Mouse (Mus musculus): ENCODE measurements around the gene Cs. TPM values are rescaled to one million over a fixed set of nuclear protein-coding genes. Genes with fewer than 3 reads are reported as not detected.

Cs gene
- polyA plus RNA-seq, 1 experiment from 2014 or later: 257 TPM

GRCm38 (mm10) chr10:128401638-128402037 lies 64.1 kb downstream of the Cs start:
- no peak for ATAC-seq (replicated peaks)
- H3K4me1 ChIP-seq: no peaks in the 10 kb centered on the region
- peaks cover 5% of the 10 kb centered on the region; the same call in 1 of the 2 replicates for H3K36me3 ChIP-seq (replicated peaks)
- no peaks in the 10 kb centered on the region for H3K9me3 ChIP-seq
- WGBS: 80% methylated on average over 9 of the region's 9 CpGs
- no peaks in the 10 kb centered on the region for H3K27me3 ChIP-seq (replicated peaks)
- H3K9ac ChIP-seq: no peak overlapping the region
- no peak overlapping the region for H3K27ac ChIP-seq
- H3K4me2 ChIP-seq: no peak overlapping the region
- no peak overlapping the region for H3K4me3 ChIP-seq

- no peaks in the 10 kb centered on the region for H3K9me3 ChIP-seq
- H3K4me2 ChIP-seq: no peak overlapping the region
- H3K36me3 ChIP-seq (replicated peaks): peaks cover 5% of the 10 kb centered on the region; the same call in 1 of the 2 replicates
- peaks cover 13% of the 10 kb centered on the region for H3K4me1 ChIP-seq
- ATAC-seq (replicated peaks): no peak
- H3K27me3 ChIP-seq (replicated peaks): no peaks in the 10 kb centered on the region
- H3K9ac ChIP-seq: no peak overlapping the region
- WGBS: 83% methylated on average over 7 of the region's 7 CpGs
- no peak overlapping the region for H3K4me3 ChIP-seq
- no peak overlapping the region for H3K27ac ChIP-seq
Observed at GRCm38 (mm10) chr10:128403931-128404330, 66.4 kb downstream of the Cs start.

- Histone ChIP-seq H3K9ac (peak overlapping the region; percentile 64), H3K27ac (peak overlapping the region; percentile 85), H3K9me3 (no peaks in the 10 kb centered on the region), H3K4me2 (peak overlapping the region; percentile 92), H3K27me3 (replicated peaks) (no peaks in the 10 kb centered on the region), H3K4me1 (peaks cover 43% of the 10 kb centered on the region), H3K4me3 (peak overlapping the region; percentile 99), H3K36me3 (replicated peaks) (peaks cover 5% of the 10 kb centered on the region; the same call in 1 of the 2 replicates)
- WGBS: 18% methylated on average over 35 of the region's 35 CpGs
- ATAC-seq (replicated peaks): peak; percentile 45
Observed at GRCm38 (mm10) chr10:128408591-128409535, 71.3 kb downstream of the Cs start.

DNA sequence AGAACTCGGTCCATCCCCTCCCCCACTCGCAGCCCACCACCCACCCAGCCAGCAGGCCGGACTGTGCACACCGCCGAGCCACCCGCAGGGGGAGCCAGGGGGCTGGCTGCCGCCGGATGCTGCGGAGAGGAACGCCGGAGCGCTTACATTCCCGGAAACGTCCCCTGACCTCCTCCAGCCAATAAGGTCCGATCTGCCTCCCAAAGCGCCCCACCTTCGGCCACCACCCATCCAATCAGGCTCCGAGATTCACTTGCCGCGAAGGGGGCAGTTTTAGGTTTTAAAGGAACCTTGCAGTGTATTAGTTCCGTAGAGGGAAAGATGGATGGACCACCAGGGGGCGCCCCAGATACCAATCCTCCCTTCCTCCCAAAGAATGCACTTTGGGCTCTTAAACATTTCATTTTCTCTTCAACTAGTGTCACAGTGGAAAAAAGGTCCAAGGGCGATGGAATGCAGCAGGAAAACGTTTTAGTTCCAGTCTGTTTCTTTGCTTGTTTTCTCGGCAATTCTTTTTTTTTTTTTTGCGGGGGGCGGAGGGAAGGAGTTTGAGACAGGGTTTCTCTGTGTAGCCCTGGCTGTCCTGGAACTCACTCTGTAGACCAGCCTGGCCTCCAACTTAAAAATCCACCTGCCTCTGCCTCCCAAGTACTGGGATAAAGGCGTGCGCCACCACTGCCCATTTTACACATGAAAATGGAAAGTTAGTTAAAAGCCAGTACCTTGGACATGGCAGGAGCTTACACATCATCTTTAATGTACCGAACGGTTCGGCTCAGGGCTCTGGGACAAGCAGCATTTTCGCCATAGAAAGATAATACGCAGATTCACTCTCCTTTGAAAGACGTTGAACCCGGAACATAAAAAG lies 72.4 kb downstream of the Cs start:
- peak; percentile 86 for ATAC-seq (replicated peaks)
- H3K27me3 ChIP-seq (replicated peaks): no peaks in the 10 kb centered on the region
- no peaks in the 10 kb centered on the region for H3K9me3 ChIP-seq
- peaks cover 5% of the 10 kb centered on the region; the same call in 1 of the 2 replicates for H3K36me3 ChIP-seq (replicated peaks)
- H3K4me2 ChIP-seq: peak overlapping the region; percentile 92
- 5% methylated on average over 36 of the region's 36 CpGs for WGBS
- peak overlapping the region; percentile 85 for H3K27ac ChIP-seq
- peaks cover 52% of the 10 kb centered on the region for H3K4me1 ChIP-seq
- H3K9ac ChIP-seq: peak overlapping the region; percentile 64
- peak overlapping the region; percentile 99 for H3K4me3 ChIP-seq

- H3K27ac ChIP-seq: peak overlapping the region; percentile 94
- peaks cover 52% of the 10 kb centered on the region for H3K4me1 ChIP-seq
- no peak overlapping the region for H3K9ac ChIP-seq
- no peaks in the 10 kb centered on the region for H3K9me3 ChIP-seq
- no peaks in the 10 kb centered on the region for H3K27me3 ChIP-seq (replicated peaks)
- H3K4me3 ChIP-seq: peak overlapping the region; percentile 99
- H3K36me3 ChIP-seq (replicated peaks): peaks cover 7% of the 10 kb centered on the region; the same call in 1 of the 2 replicates
- ATAC-seq (replicated peaks): no peak
- WGBS: 15% methylated on average over 4 of the region's 4 CpGs
- H3K4me2 ChIP-seq: peak overlapping the region; percentile 92
Observed at GRCm38 (mm10) chr10:128410560-128410845, 73.0 kb downstream of the Cs start.

DNA sequence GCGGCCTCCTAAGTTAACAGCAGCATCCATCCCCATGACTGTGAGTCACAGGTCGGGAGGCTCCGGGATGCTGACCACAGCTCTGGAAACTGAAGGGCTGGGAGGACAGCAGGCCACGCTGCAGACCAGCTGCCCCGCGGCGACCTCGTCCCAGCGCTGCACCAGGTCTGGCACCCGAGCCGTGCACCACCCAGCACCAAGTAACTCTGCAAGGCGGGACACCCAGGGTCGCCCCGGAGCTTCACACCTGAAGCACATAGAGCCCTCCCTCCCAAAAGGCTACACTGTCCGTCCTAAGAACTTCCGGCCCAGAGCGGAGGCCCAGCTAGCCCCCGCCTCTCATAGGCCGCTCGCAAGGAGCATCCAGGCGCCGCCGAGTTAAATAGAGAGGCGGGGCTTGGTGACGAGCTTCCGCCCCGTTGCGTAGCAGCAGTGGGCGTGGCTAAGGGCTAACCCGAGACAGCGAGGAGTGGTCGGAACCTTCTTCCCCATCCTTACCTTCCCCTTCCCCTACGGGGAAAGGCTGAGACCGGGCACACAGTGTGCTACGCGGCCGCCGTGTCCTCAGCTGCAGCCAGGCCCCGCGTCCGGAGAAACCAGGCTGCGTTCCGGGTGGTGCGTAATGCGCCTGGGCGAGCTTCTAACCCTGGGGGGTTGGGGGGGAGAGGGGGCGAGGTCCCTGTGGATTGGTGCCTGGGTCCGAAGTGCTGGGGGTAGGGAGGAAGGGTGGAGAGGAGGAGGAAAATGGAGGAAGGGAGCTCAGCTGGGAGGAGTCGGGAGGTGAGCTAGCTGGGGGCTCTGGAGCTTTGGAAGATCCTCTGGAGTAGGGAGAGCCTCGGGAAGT lies 73.9 kb downstream of the Cs start, which contains the start of the genes Nabp2 and Rnf41:
Gene Nabp2, minus strand, starts transcription at position 282 of the 844 bp plus-strand sequence.
Gene Rnf41, plus strand, starts transcription at position 447 of the 844 bp plus-strand sequence.
- Histone ChIP-seq H3K4me3 (peak within 1 kb of the TSS; percentile 99), H3K4me2 (peak within 1 kb of the TSS; percentile 92), H3K27ac (peak within 1 kb of the TSS; percentile 94), H3K36me3 (replicated peaks) (peaks cover 10% of the 10 kb centered on the region; the same call in 1 of the 2 replicates), H3K9ac (peak within 1 kb of the TSS; percentile 95), H3K4me1 (peaks cover 52% of the 10 kb centered on the region), H3K27me3 (replicated peaks) (no peaks in the 10 kb centered on the region), H3K9me3 (no peaks in the 10 kb centered on the region)
- peak; percentile 91 for ATAC-seq (replicated peaks)
- WGBS: under 1% methylated on average over 46 of the region's 50 CpGs

DNA sequence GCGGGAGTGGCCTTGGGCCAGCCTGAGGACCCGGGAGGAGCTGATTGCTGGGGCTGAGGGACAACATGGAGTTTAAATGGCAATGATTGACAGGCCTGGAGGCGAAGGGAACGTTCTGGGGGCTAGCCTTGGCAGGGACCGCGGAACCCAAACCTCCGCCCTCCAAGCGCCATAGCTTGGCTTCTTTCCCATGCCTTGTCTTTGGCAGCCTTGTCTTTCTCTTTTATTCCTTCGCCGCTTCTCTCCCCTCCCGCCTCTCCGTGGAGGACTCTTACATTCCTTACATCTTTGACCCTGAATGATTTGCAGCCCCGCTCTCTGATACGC lies 74.5 kb downstream of the Cs start:
- Histone ChIP-seq H3K27me3 (replicated peaks) (no peaks in the 10 kb centered on the region), H3K4me1 (peaks cover 52% of the 10 kb centered on the region), H3K9ac (peak overlapping the region; percentile 95), H3K4me2 (peak overlapping the region; percentile 92), H3K36me3 (replicated peaks) (peaks cover 16% of the 10 kb centered on the region), H3K4me3 (peak overlapping the region; percentile 99), H3K27ac (peak overlapping the region; percentile 94), H3K9me3 (no peaks in the 10 kb centered on the region)
- no peak for ATAC-seq (replicated peaks)
- 0% methylated on average over 14 of the region's 14 CpGs for WGBS

Small RNA genes within 50 kb of the gene (microRNA-seq; reads per million reads assigned to microRNA genes)
- gene Gm25361 (not detected), gene Gm26308 (not detected), gene Mir6914 (not detected), gene Mir6915 (2.2 reads per million, percentile 7 among the genes with 10 or more reads in this experiment)

Other genes starting within 250 kb of the Cs start
- 9.2 and 10.9 TPM in 2 replicates for gene Baz2a, start 246.2 kb upstream of the Cs start, polyA plus RNA-seq (2015; fragmentation: Nextera tagmentation; extraction: Ambion mirVana)
- 8.9 and 9.2 TPM in 2 replicates for gene Rbms2, start 157.4 kb upstream of the Cs start, polyA plus RNA-seq (2015; fragmentation: Nextera tagmentation; extraction: Ambion mirVana)
- 1.2 and 1.7 TPM in 2 replicates for gene Gls2, start 143.3 kb upstream of the Cs start, polyA plus RNA-seq (2015; fragmentation: Nextera tagmentation; extraction: Ambion mirVana)
- 20.2 and 21.4 TPM in 2 replicates for gene Spryd4, start 125.9 kb upstream of the Cs start, polyA plus RNA-seq (2015; fragmentation: Nextera tagmentation; extraction: Ambion mirVana)
- gene Mip, start 111.9 kb upstream of the Cs start, polyA plus RNA-seq (2015; fragmentation: Nextera tagmentation; extraction: Ambion mirVana): 0.09 TPM in 1 of 2 replicates, not detected in the other
- 17.8 and 20.5 TPM in 2 replicates for gene Timeless, start 105.7 kb upstream of the Cs start, polyA plus RNA-seq (2015; fragmentation: Nextera tagmentation; extraction: Ambion mirVana)
- gene Apon, start 83.6 kb upstream of the Cs start, polyA plus RNA-seq (2015; fragmentation: Nextera tagmentation; extraction: Ambion mirVana): not detected in 2 replicates
- gene Apof, start 69.1 kb upstream of the Cs start, polyA plus RNA-seq (2015; fragmentation: Nextera tagmentation; extraction: Ambion mirVana): 0.18 TPM in 1 of 2 replicates, not detected in the other
- gene Stat2, start 67.2 kb upstream of the Cs start, polyA plus RNA-seq (2015; fragmentation: Nextera tagmentation; extraction: Ambion mirVana): 21.4 and 23.5 TPM in 2 replicates
- gene Il23a, start 39.0 kb upstream of the Cs start, polyA plus RNA-seq (2015; fragmentation: Nextera tagmentation; extraction: Ambion mirVana): not detected in 2 replicates
- 21.9 and 24.0 TPM in 2 replicates for gene Pan2, start 34.4 kb upstream of the Cs start, polyA plus RNA-seq (2015; fragmentation: Nextera tagmentation; extraction: Ambion mirVana)
- 194 and 204 TPM in 2 replicates for gene Cnpy2, start 15.3 kb upstream of the Cs start, polyA plus RNA-seq (2015; fragmentation: Nextera tagmentation; extraction: Ambion mirVana)
- gene Coq10a, start 31.3 kb downstream of the Cs start, polyA plus RNA-seq (2015; fragmentation: Nextera tagmentation; extraction: Ambion mirVana): 42.6 and 44.2 TPM in 2 replicates
- gene Ankrd52, start 39.4 kb downstream of the Cs start, polyA plus RNA-seq (2015; fragmentation: Nextera tagmentation; extraction: Ambion mirVana): 15.0 and 15.6 TPM in 2 replicates
- not detected in 2 replicates for gene Slc39a5, start 63.5 kb downstream of the Cs start, polyA plus RNA-seq (2015; fragmentation: Nextera tagmentation; extraction: Ambion mirVana)
- 146 and 147 TPM in 2 replicates for gene Nabp2, start 73.8 kb downstream of the Cs start, polyA plus RNA-seq (2015; fragmentation: Nextera tagmentation; extraction: Ambion mirVana)
- gene Rnf41, start 73.9 kb downstream of the Cs start, polyA plus RNA-seq (2015; fragmentation: Nextera tagmentation; extraction: Ambion mirVana): 105 and 107 TPM in 2 replicates
- 201 and 209 TPM in 2 replicates for gene Smarcc2, start 121.5 kb downstream of the Cs start, polyA plus RNA-seq (2015; fragmentation: Nextera tagmentation; extraction: Ambion mirVana)
- 892 and 955 TPM in 2 replicates for gene Myl6, start 156.4 kb downstream of the Cs start, polyA plus RNA-seq (2015; fragmentation: Nextera tagmentation; extraction: Ambion mirVana)
- 5.4 and 5.7 TPM in 2 replicates for gene Myl6b, start 161.0 kb downstream of the Cs start, polyA plus RNA-seq (2015; fragmentation: Nextera tagmentation; extraction: Ambion mirVana)
- 10.5 and 11.1 TPM in 2 replicates for gene Esyt1, start 188.1 kb downstream of the Cs start, polyA plus RNA-seq (2015; fragmentation: Nextera tagmentation; extraction: Ambion mirVana)
- 20.8 and 22.7 TPM in 2 replicates for gene Zc3h10, start 210.0 kb downstream of the Cs start, polyA plus RNA-seq (2015; fragmentation: Nextera tagmentation; extraction: Ambion mirVana)
- 2,126 and 2,161 TPM in 2 replicates for gene Rpl41, start 211.6 kb downstream of the Cs start, polyA plus RNA-seq (2015; fragmentation: Nextera tagmentation; extraction: Ambion mirVana)
- gene Pa2g4, start 228.3 kb downstream of the Cs start, polyA plus RNA-seq (2015; fragmentation: Nextera tagmentation; extraction: Ambion mirVana): 125 and 128 TPM in 2 replicates

All from midbrain, embryonic 15.5 days (tissue).